Mouse (Mus musculus) lung, embryonic 14.5 days (tissue): ENCODE measurements at regions not wholly inside any gene's neighbourhood (a gene's known extent, or its start where the extent isn't known, plus 50 kb on each side); places are given as distances from the start of the nearest gene placed in this dataset.

Experiments
- ATAC-seq: fragments of 200-750 bp; cut with Nextera tagmentation; 2 replicates; pipeline ENCODE4 v1.8.0; 2017; ENCODE audit warnings: mild to moderate bottlenecking, moderate TSS enrichment, moderate library complexity; ENCODE audit not compliant: insufficient read depth
- DNase-seq: peaks from one replicate; pipeline ENCODE4 v3.0.0-alpha.2; 2015
- H3K27ac ChIP-seq: fragments of 300-500 bp; sonication (generic); 2 replicates; pipeline ENCODE4 v1.5.1; 2014; ENCODE audit warnings: low read depth, mild to moderate bottlenecking, moderate library complexity
- H3K27me3 ChIP-seq: fragments of 300-500 bp; sonication (generic); 2 replicates; pipeline ENCODE4 v1.6.1; 2014; ENCODE audit warnings: low read length, control low read depth; ENCODE audit not compliant: insufficient read depth
- H3K36me3 ChIP-seq: fragments of 300-500 bp; sonication (generic); 2 replicates; pipeline ENCODE4 v1.6.1; 2014; ENCODE audit warnings: control low read depth; ENCODE audit not compliant: insufficient read depth
- H3K4me1 ChIP-seq: fragments of 300-500 bp; sonication (generic); 2 replicates; pipeline ENCODE4 v1.6.1; 2014; ENCODE audit warnings: antibody characterized with exemption, control low read depth; ENCODE audit not compliant: insufficient read depth
- H3K4me2 ChIP-seq: fragments of 300-500 bp; sonication (generic); 2 replicates; pipeline ENCODE4 v1.6.1; 2014; ENCODE audit warnings: mild to moderate bottlenecking
- H3K4me3 ChIP-seq: fragments of 300-500 bp; sonication (generic); 2 replicates; pipeline ENCODE4 v1.5.1; 2014; ENCODE audit warnings: low read depth, low read length
- H3K9ac ChIP-seq: fragments of 300-500 bp; sonication (generic); 2 replicates; pipeline ENCODE4 v1.6.1; 2014
- H3K9me3 ChIP-seq: fragments of 300-500 bp; sonication (generic); 2 replicates; pipeline ENCODE4 v1.6.1; 2016; ENCODE audit warnings: low read depth, low read length, control low read depth
- CTCF ChIP-seq: IDR thresholded peaks from 2 replicates; pipeline ENCODE4 v1.5.1; 2016; ENCODE audit warnings: antibody characterized with exemption, low read depth
- WGBS: fragments of 180-500 bp; shearing (Covaris S2); extraction: QIAGEN DNeasy Blood & Tissue Kit; methylation state at CpG from one replicate; pipeline ENCODE4 v1.1.7; 2014; 5-methylcytosine and 5-hydroxymethylcytosine counted together

- DNase-seq = no peak
- Histone ChIP-seq H3K9me3 (no peaks in the 10 kb centered on the region), H3K36me3 (no peaks in the 10 kb centered on the region), H3K4me2 (no peak overlapping the region), H3K27ac (no peak overlapping the region), H3K27me3 (no peaks in the 10 kb centered on the region), H3K9ac (no peak overlapping the region), H3K4me1 (no peaks in the 10 kb centered on the region), H3K4me3 (no peak overlapping the region)
- 91% methylated on average over 3 of the region's 3 CpGs for WGBS
- TF ChIP-seq CTCF = no peak
- ATAC-seq = no peak
Observed at GRCm38 (mm10) chr1:126880801-126881200, 50.2 kb upstream of the Nckap5 start.
